In genomic region chr3:117574529-117575252, GRCm38 (mm10) we compare ENCODE assay signal across 9 mouse cellular contexts. TPM values are rescaled to one million over a fixed set of nuclear protein-coding genes. Genes with fewer than 3 reads are reported as not detected.
A peak's percentile ranks its signal among the peaks of the same experiment; 100 is the strongest.
DNase-seq lines count a peak whose midpoint lies in the region; ATAC-seq and TF ChIP-seq lines count a peak whose summit lies in the region.
"Had no signal": no experiment of that assay in that cellular context is flagged by ENCODE, and none has a peak within 500 bp of the region (broad histone marks: within the 10 kb centered on the region; RNA-seq: fewer than 3 reads in every experiment).

TSS of gene Plppr5 (plus strand) at chr3:117574836.

- no peak within 1 kb of the TSS for H3K27ac ChIP-seq in cerebellum, adult 2 months (ENCODE audit: insufficient read depth, low read length)
- H3K27ac ChIP-seq in heart, embryonic 14.5 days (replicated peaks in 1 of 2; ENCODE audit: control insufficient read depth in 1 of 2, insufficient read depth in 1 of 2, low read depth in 2 of 2, low read length in 2 of 2), result peak within 1 kb of the TSS in 1 of 2 experiments; percentile 6; a peak in 2 of 4 replicates
- H3K27ac ChIP-seq in midbrain, embryonic 13.5 days, result peak within 1 kb of the TSS; percentile 69

- no peaks in the 10 kb centered on the region for H3K9me3 ChIP-seq in heart, embryonic 14.5 days (ENCODE audit: control insufficient read depth, low read length)
- no peaks in the 10 kb centered on the region for H3K9me3 ChIP-seq in midbrain, embryonic 13.5 days

- H3K4me1 ChIP-seq in cerebellum, adult 2 months (ENCODE audit: control insufficient read depth, insufficient read depth, low read length), result no peaks in the 10 kb centered on the region
- H3K4me1 ChIP-seq in heart, embryonic 14.5 days (ENCODE audit: control insufficient read depth in 2 of 2, insufficient read depth in 2 of 2, low read length in 2 of 2), result peaks cover 4% of the 10 kb centered on the region in 2 experiments; a peak in 1 of 4 replicates
- peaks cover 15% of the 10 kb centered on the region for H3K4me1 ChIP-seq in midbrain, embryonic 13.5 days (replicated peaks)

- no peaks in the 10 kb centered on the region for H3K36me3 ChIP-seq in heart, embryonic 14.5 days (ENCODE audit: control insufficient read depth, insufficient read depth, low read length)
- H3K36me3 ChIP-seq in midbrain, embryonic 13.5 days, result no peaks in the 10 kb centered on the region

- H3K9ac ChIP-seq in heart, embryonic 14.5 days (ENCODE audit: low read length), result peak within 1 kb of the TSS; percentile 64
- H3K9ac ChIP-seq in midbrain, embryonic 13.5 days (replicated peaks), result peak within 1 kb of the TSS; percentile 86

- H3K4me3 ChIP-seq in cerebellum, adult 2 months (replicated peaks; ENCODE audit: insufficient read depth, low read depth, low read length), result peak within 1 kb of the TSS; percentile 53
- peak within 1 kb of the TSS; percentile 58 to 59 for H3K4me3 ChIP-seq in heart, embryonic 14.5 days (ENCODE audit: control insufficient read depth in 1 of 2, insufficient read depth in 1 of 2, low read depth in 1 of 2, low read length in 2 of 2)
- peak within 1 kb of the TSS; percentile 73 for H3K4me3 ChIP-seq in midbrain, embryonic 13.5 days (replicated peaks)

- no peak for TF ChIP-seq POLR2A in cerebellum, adult 2 months (IDR thresholded peaks at IDR 0.05; ENCODE audit: borderline replicate concordance, insufficient read depth, low read length)

- 25% methylated on average over 20 of the region's 20 CpGs for WGBS in cerebellum, adult 2 months
- 18% methylated on average over 20 of the region's 20 CpGs for WGBS in heart, embryonic 14.5 days
- whole genome bisulfite sequencing in midbrain, embryonic 13.5 days, result 23% methylated on average over 20 of the region's 20 CpGs

- peak within 1 kb of the TSS; percentile 83 for H3K4me2 ChIP-seq in heart, embryonic 14.5 days (ENCODE audit: low read length)
- H3K4me2 ChIP-seq in midbrain, embryonic 13.5 days (replicated peaks), result peak within 1 kb of the TSS; percentile 91

- DNase-seq in cerebellum, adult 2 months, result peak; percentile 25 to 33
- no peak for DNase-seq in cerebellum, adult 11-12 months
- peak; percentile 26 to 59 for DNase-seq in urinary bladder, postnatal 4 days (ENCODE audit: low spot score in 2 of 2)
- DNase-seq in urinary bladder, postnatal 25 days (ENCODE audit: low spot score), result no peak
- peak; percentile 37 to 67 for DNase-seq in left cerebral cortex, adult 9 months (ENCODE audit: low spot score in 2 of 2)

- H3K27me3 ChIP-seq in cerebellum, adult 2 months (ENCODE audit: control insufficient read depth, insufficient read depth, low read length), result no peaks in the 10 kb centered on the region
- H3K27me3 ChIP-seq in heart, embryonic 14.5 days (ENCODE audit: control insufficient read depth, insufficient read depth, low read length), result 0 out of 2 replicates have a peak, but pooled peaks cover 4% of the 10 kb centered on the region
- peaks cover 26% of the 10 kb centered on the region for H3K27me3 ChIP-seq in midbrain, embryonic 13.5 days

- ATAC-seq in heart, embryonic 14.5 days (ENCODE audit: insufficient number of reproducible peaks, insufficient read depth, low FRiP score, low read depth), result peak; percentile 43; the same call in 1 of the 2 replicates
- peak; percentile 65 for ATAC-seq in midbrain, embryonic 13.5 days
- no peak for ATAC-seq in inflammation-experienced regulatory T-cells, adult 6 months

- TF ChIP-seq CTCF in cerebellum, adult 2 months (IDR thresholded peaks at IDR 0.05; ENCODE audit: borderline replicate concordance, insufficient read depth, low read depth, low read length), result no peak

RNA-seq across cellular contexts. Expression of gene Plppr5, which starts in this region (rescaled TPM):
- 5.4 and 5.5 TPM in 2 replicates for polyA plus RNA-seq in cerebellum, adult 2 months (2012; rRNA removed)
- polyA plus RNA-seq in heart, embryonic 14.5 days (2014; fragmentation: Nextera tagmentation; extraction: Ambion mirVana), result 4.6 and 6.0 TPM in 2 replicates
- polyA plus RNA-seq in midbrain, embryonic 13.5 days (2015; fragmentation: Nextera tagmentation; extraction: Ambion mirVana), result 1.8 and 2.0 TPM in 2 replicates
- not detected for polyA plus RNA-seq in inflammation-experienced regulatory T-cells, adult 6 months (2017; shearing (Covaris generic))
- polyA plus RNA-seq: C2C12 had no signal

Comparison
In these comparisons a context has a peak if more than half of its experiments do, and no peak if none do; other contexts are left out.
1. DNase-seq: peak in cerebellum, adult 2 months (2 of 2), urinary bladder, postnatal 4 days (2 of 2) and left cerebral cortex, adult 9 months (2 of 2); none in cerebellum, adult 11-12 months (single experiment) and urinary bladder, postnatal 25 days (single experiment).
2. Peak in every context shown above with its lines, with median percentiles within 50 percentile points of each other: H3K4me3 ChIP-seq.